Mouse (Mus musculus): ENCODE measurements around the gene Entpd3.

DNA sequence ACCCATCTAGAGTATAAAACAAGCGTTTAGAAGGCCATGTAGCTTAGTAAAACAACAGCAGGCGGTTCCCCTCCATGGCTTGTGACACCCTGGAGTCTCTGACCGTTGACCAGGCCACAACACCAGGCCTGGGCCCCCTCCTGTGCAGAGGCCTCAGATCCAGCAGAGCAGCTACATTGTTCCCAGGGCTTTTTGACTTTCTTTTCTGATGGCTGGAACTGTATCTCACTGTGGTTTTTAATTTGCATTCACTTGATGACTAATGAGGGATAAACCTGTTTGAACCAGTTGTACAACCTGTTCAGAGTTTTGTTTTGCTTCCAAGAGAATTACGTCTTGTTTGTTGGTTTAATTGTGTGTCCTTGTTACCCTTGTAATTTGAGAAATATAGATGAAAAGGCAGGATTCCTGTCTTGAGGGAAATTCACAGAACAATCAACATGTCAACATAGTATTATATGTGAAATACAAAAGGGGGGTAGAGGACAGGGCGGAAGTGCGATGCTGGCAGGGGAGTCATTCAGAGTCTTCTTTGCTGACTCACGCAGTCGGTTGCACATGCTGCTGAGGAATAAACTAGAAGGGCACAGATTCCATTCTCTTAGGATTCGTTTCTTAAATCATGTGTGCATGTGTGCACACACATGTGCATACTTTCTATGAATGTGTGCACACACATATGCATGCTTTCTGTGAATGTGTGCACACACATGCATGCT, 53.9 kb downstream of the Entpd3 start:
- no peak for TF ChIP-seq CTCF (conservative IDR thresholded peaks at IDR 0.05; ENCODE audit: insufficient read depth, insufficient read length, low read depth, low read length)
- TF ChIP-seq POLR2A (IDR thresholded peaks at IDR 0.05; ENCODE audit: low read depth, low read length), result no peak

Data from kidney, adult 2 months (tissue).